Mouse (Mus musculus) brain, embryonic 14.5 days (tissue): ENCODE data around the gene Ift122. TPM values are rescaled to one million over a fixed set of nuclear protein-coding genes. Genes with fewer than 3 reads are reported as not detected.

Experiments used
- DNase-seq: peaks from one replicate; pipeline ENCODE4 v3.0.0-alpha.2; 2011; ENCODE audit warnings: low read depth
- CTCF ChIP-seq: fragments of 200-500 bp; IDR thresholded peaks from 2 replicates; pipeline ENCODE4 v1.5.1; 2012; ENCODE audit warnings: inconsistent platforms, mild to moderate bottlenecking, moderate library complexity, borderline replicate concordance; ENCODE audit not compliant: insufficient read depth, insufficient read length; ENCODE audit errors: extremely low read depth
- POLR2A ChIP-seq: fragments of 200-500 bp; IDR thresholded peaks from 2 replicates; pipeline ENCODE4 v1.6.1; 2012; ENCODE audit warnings: mild to moderate bottlenecking, inconsistent platforms, borderline replicate concordance; ENCODE audit not compliant: poor library complexity, insufficient read depth, insufficient read length, severe bottlenecking; ENCODE audit errors: extremely low read depth
- polyA plus RNA-seq: library from polyadenylated mRNA; depleted of rRNA; stranded (reverse); fragments of >200 nt; gene quantifications from 2 replicates; pipeline ENCODE4 v1.2.3, GENCODE M21; 2012

The Ift122 gene
- polyA plus RNA-seq, 1 experiment: 28.9 TPM

- peak; percentile 79 for DNase-seq
- TF ChIP-seq CTCF (no peak), POLR2A (no peak)
Observed at GRCm38 (mm10) chr6:115913482-115913881, 60.2 kb downstream of the Ift122 start.

GRCm38 (mm10) chr6:115914511-115915202 lies 61.4 kb downstream of the Ift122 start:
- TF ChIP-seq CTCF (no peak), POLR2A (no peak)
- peak; percentile 91 for DNase-seq

GRCm38 (mm10) chr6:115915601-115916445 lies 62.6 kb downstream of the Ift122 start:
- peak; percentile 30 for DNase-seq
- no peak for TF ChIP-seq CTCF
- TF ChIP-seq POLR2A: no peak

- no peak for DNase-seq
- TF ChIP-seq POLR2A (no peak), CTCF (no peak)
Observed at GRCm38 (mm10) chr6:115916611-115917010, 63.3 kb downstream of the Ift122 start.

GRCm38 (mm10) chr6:115918615-115919014 lies 65.3 kb downstream of the Ift122 start:
- no peak for TF ChIP-seq POLR2A
- TF ChIP-seq CTCF: no peak

GRCm38 (mm10) chr6:115919876-115920275 lies 66.6 kb downstream of the Ift122 start:
- DNase-seq: no peak
- TF ChIP-seq CTCF (no peak), POLR2A (no peak)

More at GRCm38 (mm10) chr6:115918615-115919014, 65.3 kb downstream of the Ift122 start:
- no peak for DNase-seq

GRCm38 (mm10) chr6:115924829-115925228 lies 71.6 kb downstream of the Ift122 start:
- no peak for TF ChIP-seq POLR2A
- no peak for TF ChIP-seq CTCF
- DNase-seq: no peak

- TF ChIP-seq POLR2A (no peak), CTCF (no peak)
- DNase-seq: peak; percentile 57
Observed at GRCm38 (mm10) chr6:115926416-115926815, 73.1 kb downstream of the Ift122 start.

- peak; percentile 85 for DNase-seq
- TF ChIP-seq CTCF (no peak), POLR2A (no peak)
Observed at GRCm38 (mm10) chr6:115927292-115928242, 74.3 kb downstream of the Ift122 start.

- no peak for DNase-seq
- no peak for TF ChIP-seq POLR2A
- TF ChIP-seq CTCF: no peak
Observed at GRCm38 (mm10) chr6:115930018-115930417, 76.7 kb downstream of the Ift122 start.

- TF ChIP-seq CTCF (no peak), POLR2A (no peak)
- no peak for DNase-seq
Observed at GRCm38 (mm10) chr6:115931639-115932038, 78.4 kb downstream of the Ift122 start, which contains the start of gene Rho. TSS of gene Rho (plus strand) at chr6:115931748.

- no peak for TF ChIP-seq CTCF
- no peak for DNase-seq
Observed at GRCm38 (mm10) chr6:115932391-115932790, 79.1 kb downstream of the Ift122 start.
